Mouse (Mus musculus) frontal cortex, postnatal 36 days (tissue): Measurements from ENCODE around the gene Shprh.
A peak's percentile ranks its signal among the peaks of the same experiment; 100 is the strongest.
"Not testable (repeated sequence)": the region's sequence is repeated elsewhere in the genome, so short reads cannot be mapped to it uniquely, and the experiment has no call there.

ENCODE experiments used
- DNase-seq, 2 experiments: peaks; one replicate each; pipeline ENCODE4 v3.0.0; 2022; ENCODE audit warnings: low spot score in 2 of 2

Shprh gene

GRCm38 (mm10) chr10:11148884-11149741, at the start of gene Shprh:
TSS of gene Shprh (plus strand) at chr10:11149427.
- peak; percentile 98 for DNase-seq

- peak in 1 of 2 experiments; percentile 9 for DNase-seq
Measured at GRCm38 (mm10) chr10:11121781-11122180, 27.4 kb upstream of the Shprh start.

- no peak for DNase-seq
Measured at GRCm38 (mm10) chr10:11145580-11145979, 3.6 kb upstream of the Shprh start.

DNA sequence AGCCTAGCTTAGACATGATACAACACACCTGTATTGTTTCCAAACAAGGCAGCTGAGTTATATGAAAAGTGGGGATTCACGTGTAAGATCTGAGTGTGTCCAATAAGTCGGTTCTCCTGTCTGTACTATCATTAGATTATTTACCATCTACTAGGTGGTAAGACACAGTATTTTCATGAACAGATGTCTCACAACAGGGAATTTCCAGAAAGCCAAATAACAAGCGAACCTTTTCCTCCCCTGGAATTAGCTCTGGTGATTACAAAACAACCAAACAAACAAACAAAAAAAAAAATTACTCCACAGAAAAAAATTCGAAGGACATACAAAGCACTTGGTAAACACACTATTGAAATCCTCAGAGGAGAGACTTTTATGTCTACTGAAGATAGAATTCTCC, 781 bp upstream of the Shprh start:
- DNase-seq = no peak

DNA sequence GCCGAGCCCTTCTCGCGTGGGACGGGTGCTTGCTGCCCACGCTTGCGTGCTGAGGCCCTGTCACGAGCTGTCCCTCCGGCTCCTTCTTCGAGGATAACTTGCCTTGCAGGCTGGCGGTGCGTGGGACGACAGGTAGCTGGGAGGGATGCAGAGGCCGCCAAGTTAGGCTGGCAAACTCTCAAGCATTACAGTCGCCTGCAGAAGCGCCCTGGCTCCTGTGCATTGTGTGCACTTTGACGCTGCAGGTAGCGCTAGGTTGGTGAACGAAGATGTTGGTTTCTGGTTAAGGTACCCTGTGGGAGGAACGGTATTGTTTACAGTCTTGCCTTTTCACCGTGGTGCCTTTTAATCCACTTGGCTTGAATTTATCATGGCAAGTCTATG, 507 bp downstream of the Shprh start:
- DNase-seq = no peak

GRCm38 (mm10) chr10:11151644-11152043, 2.4 kb downstream of the Shprh start:
- DNase-seq = no peak

GRCm38 (mm10) chr10:11157039-11157438, 7.8 kb downstream of the Shprh start:
- DNase-seq = no peak

GRCm38 (mm10) chr10:11164537-11164936, 15.3 kb downstream of the Shprh start:
- DNase-seq = no peak

DNA sequence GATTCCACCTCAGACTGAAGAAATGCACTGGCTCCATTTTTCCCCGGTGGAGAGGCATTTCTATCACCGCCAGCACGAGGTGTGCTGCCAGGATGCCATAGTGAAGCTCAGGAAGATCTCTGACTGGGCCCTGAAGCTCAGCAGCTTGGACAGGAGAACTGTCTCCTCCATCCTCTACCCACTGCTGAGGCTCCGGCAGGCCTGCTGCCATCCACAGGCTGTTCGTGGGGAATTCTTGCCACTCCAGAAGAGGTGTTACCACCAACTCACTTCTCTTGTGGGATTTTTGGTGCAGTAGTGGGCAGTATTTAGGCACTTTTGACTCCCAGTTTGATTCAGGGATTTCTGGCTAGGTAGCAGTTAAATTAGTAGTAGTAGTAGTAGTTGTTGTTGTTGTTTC, 21.0 kb downstream of the Shprh start:
- peak in 1 of 2 experiments; percentile 23 for DNase-seq

- no peak for DNase-seq
Measured at GRCm38 (mm10) chr10:11171615-11172014, 22.4 kb downstream of the Shprh start.

DNA sequence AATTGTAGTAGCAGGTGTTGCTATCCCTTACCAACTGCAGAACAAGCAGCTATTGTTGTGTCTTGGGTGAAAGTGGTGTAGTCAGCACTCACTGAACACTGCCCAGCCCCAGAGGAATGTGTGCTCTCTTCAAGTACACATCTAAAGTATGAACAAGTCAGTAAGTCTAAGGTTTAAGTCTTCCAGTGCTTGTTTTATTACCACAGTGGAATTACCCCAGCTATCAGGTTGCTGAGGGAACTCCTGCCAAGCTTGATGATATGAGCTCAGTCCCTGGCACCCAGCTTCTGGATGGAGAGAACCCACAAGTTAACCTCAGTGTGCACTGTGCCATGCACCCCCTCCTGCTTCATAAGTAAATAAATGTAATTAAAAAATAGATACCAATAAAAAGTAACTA, 23.3 kb downstream of the Shprh start:
- DNase-seq = no peak

DNA sequence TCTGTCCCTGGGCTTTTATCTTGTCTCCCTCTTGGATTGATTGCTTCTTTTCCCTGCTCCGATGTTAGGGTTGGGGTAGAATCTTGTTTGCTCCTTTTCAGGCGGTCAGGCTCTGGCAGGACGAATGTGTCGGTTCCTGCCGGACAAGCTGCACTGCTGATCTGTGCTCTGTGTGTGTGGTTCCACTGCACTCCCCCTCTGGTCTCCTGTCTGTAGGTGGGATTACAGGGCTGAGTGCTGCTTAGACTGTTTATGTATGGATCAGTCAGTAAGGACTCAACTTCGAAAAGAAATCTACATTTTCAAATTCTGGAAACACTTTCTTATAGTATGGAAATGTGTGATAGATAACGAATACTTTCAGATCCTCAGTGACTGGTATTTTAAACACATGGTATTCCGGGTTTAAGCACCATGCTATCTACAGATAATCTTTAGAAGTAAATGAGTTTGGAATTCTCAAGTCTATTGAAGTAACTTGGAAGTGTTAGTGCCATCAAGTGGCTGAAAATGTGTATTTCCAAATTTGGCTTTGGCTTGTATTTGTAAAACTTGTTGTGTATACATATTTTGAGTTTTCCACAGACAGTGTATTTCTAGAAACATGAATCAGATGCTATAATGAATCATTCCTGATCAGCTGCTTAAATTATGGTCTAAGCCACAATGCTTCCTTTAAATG, 26.7 kb downstream of the Shprh start:
- DNase-seq = no peak

DNA sequence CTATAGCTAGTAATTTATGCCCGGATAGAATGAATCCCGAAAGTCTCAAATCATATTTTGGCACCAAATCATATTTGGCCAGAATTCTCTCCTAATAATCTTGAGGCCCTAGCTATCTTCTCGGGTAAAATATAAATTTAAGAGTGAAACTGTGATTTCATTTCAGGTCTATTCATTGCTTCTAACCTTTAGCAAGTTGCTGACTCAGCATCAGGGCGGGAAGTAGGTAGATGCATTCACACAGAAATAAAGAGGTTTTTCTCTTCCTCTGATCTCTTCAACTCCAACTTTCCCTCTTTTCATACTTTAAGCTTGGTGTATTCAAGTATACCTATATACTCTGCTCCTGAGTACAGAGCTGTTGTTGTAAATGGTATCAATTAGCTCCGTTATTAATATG, 30.9 kb downstream of the Shprh start:
- DNase-seq = no peak

GRCm38 (mm10) chr10:11197341-11197740, 48.1 kb downstream of the Shprh start:
- DNase-seq = no peak

GRCm38 (mm10) chr10:11198346-11198745, 49.1 kb downstream of the Shprh start:
- no peak for DNase-seq

DNA sequence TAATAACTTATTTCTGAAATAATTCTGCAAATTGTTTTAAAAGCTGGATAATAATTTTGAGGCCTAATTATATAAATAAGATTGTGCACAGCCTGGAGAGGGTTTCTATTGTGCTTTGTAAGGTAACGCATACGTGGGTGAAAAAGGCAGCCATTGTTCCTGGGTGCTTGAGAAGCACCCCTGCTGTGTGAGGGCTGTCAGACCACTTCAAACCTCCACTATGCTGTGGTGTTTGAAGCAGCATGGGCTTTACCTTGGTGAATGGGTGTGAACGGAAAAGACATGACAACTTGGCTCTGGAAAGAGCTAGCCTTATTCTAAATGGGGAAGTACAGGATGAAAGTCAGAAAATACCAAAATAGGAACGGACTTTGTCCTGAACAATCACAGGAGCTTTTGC, 50.8 kb downstream of the Shprh start:
- no peak for DNase-seq

DNA sequence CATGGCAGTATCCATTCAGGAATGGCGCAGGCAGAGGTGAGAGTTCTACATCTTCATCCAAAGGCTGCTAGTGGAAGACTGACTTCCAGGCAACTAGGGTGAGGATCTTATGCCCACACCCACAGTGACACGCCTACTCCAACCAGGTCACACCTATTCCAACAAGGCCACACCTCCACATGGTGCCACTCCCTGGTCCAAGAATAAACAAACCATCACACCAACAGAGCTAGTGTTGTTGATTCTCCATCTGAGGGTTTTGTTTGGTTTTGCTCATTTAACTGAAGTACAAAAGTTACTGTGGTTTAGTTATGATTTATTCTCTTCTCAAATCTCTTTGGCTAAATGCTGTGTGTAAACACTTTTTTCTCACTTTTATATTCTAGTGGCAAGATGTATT, 56.7 kb downstream of the Shprh start:
- DNase-seq = not testable (repeated sequence)

DNA sequence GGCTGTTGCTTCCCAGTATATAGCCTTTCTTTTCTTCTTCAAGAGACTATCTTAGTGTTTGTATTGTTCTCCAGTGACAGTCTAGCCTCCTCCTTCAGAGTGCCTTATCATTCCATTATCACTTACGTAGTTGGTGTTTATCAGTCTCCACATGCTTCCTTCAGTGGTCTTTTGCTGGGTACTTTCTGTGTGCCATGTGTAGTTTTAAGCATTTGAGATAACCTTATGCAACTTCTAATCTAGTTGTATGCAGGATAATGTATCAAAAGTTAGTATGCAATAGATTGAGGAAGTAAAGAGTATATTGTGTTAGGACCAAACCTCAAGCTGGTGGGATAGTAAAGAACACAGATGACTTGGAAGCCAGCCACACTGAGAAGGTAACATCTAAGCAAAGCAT, 59.4 kb downstream of the Shprh start:
- DNase-seq = no peak

- DNase-seq = no peak
Measured at GRCm38 (mm10) chr10:11212003-11212402, 62.8 kb downstream of the Shprh start.

GRCm38 (mm10) chr10:11226442-11226841, 77.2 kb downstream of the Shprh start:
- DNase-seq = no peak

- no peak for DNase-seq
Measured at GRCm38 (mm10) chr10:11229545-11230178, 80.4 kb downstream of the Shprh start.

DNA sequence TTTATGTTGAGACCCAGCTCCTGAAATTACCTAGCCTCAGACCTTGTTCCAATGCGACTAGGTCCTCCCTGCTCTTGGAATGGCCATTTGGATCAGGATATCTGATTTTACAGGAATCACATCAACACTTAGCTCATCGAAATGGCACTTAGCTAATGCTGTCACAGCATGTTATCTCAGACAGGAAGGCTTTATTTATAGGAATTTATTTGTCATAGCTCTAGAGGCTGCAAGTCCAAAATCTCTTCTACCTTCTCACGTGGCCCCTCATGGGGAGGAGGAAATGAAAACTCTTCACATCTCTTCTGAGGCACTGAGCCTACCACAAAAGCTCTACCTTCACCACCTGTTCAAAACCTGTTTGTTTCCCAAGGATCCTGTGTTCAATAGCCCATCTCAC, 84.0 kb downstream of the Shprh start:
- no peak for DNase-seq

- DNase-seq = not testable (repeated sequence)
Measured at GRCm38 (mm10) chr10:11242988-11243387, 93.8 kb downstream of the Shprh start.
